Mouse (Mus musculus): Measurements from ENCODE around the gene Apbb2.

The Apbb2 gene

GRCm38 (mm10) chr5:66384806-66385446 is 233.7 kb downstream of the Apbb2 start:
- DNase-seq (ENCODE audit: low spot score in 2 of 2), result no peak

- DNase-seq (ENCODE audit: low spot score in 2 of 2), result no peak
Measured at GRCm38 (mm10) chr5:66384114-66384513, 234.5 kb downstream of the Apbb2 start.

DNA sequence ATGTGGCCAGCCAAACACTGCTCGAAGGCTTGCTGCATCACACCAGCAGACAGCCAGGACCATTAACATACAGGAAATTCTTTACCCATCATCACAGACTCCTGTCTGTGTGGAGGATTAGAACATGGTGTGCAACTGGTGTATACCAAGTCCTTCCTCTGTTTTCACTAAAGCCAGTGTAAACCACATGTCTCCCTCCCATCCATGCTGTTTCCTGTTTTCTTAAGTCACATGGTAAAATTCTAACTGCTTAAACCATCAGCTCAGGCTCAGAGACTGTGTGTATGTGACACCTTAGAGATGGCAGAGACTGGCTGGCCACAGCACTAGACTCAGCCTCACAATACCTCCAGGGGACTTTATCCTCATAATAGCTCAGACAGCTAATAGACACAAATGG is 236.5 kb downstream of the Apbb2 start:
- no peak for DNase-seq (ENCODE audit: low spot score in 2 of 2)

DNA sequence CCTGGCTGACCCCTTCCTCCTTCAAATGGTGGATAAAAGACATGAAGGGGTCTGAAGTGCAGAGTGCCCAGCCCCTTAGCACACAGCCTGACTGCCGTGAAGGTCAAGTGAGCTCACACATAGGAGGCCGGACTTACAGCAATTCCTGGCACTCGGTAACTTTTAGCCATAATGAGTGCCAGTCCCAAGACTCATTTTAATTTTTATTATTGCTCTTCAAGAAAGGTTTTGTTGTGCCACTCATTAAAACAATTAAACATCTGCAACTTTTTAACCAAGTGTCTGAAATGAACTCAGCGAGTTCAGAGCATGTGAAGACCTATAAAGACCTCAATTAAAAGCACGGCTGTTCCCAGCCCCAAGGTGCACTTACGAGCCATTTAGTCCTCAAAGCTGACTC is 239.6 kb downstream of the Apbb2 start:
- no peak for DNase-seq (ENCODE audit: low spot score in 2 of 2)

DNA sequence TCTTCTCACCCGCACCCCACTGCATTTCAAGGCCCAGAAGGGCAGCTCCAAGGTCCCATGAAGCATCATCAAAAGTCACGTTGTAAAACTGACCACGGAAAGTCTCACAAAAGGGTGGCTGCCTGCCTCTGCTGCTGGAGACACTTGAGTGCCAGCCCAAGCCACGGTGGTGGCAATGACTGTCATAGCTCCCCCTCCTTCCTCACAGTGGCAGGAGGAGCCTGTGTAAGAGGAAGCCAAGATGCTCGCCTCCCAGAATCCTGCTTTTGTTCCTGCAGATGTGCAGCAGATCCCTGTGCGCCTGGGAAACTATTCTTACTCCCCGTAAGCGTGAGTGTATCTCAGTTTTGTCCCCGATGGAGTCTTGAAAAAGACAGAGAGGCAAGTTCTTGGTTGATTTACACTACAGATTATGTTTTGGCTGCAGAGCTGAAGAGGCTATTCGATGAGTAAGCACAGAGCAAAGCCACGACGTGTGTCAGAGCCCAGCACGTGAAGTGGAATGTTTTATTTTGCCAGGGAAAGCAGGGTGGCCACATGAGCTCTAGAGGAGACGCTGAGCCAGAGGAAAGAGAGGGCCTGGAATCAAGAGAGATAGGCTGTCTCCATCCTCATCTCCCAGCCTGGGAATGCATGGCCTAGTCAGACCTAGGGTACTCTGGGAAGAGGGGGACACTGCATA is 241.9 kb downstream of the Apbb2 start:
- DNase-seq (ENCODE audit: low spot score in 2 of 2), result no peak

- no peak for DNase-seq (ENCODE audit: low spot score in 2 of 2)
Measured at GRCm38 (mm10) chr5:66374413-66374812, 244.2 kb downstream of the Apbb2 start.

- no peak for DNase-seq (ENCODE audit: low spot score in 2 of 2)
Measured at GRCm38 (mm10) chr5:66373515-66374164, 244.9 kb downstream of the Apbb2 start.

DNA sequence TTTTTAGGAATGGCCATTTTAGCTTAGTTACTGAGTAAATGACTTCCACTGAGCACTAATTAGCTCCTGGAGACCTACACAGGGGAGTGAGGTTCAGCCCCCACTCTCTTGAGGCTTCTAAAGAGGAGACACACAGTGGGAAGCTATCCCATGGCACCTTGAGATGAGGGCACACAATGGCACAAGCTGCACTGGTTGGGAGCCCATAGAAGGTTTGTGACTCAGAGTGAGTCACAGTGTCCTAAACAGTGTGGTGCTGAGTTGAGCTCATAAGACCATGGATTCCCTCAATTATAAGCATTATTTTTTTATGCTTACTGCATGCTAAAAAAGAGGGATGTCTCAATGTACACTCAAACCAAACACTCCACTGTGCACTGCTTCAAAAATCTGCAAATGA is 247.5 kb downstream of the Apbb2 start:
- DNase-seq (ENCODE audit: low spot score in 2 of 2), result no peak

- peak; percentile 50 to 66 for DNase-seq (ENCODE audit: low spot score in 2 of 2)
Measured at GRCm38 (mm10) chr5:66368966-66369365, 249.6 kb downstream of the Apbb2 start.

- peak in 1 of 2 experiments; percentile 44 for DNase-seq (ENCODE audit: low spot score in 2 of 2)
Measured at GRCm38 (mm10) chr5:66367641-66368040, 250.9 kb downstream of the Apbb2 start.

DNA sequence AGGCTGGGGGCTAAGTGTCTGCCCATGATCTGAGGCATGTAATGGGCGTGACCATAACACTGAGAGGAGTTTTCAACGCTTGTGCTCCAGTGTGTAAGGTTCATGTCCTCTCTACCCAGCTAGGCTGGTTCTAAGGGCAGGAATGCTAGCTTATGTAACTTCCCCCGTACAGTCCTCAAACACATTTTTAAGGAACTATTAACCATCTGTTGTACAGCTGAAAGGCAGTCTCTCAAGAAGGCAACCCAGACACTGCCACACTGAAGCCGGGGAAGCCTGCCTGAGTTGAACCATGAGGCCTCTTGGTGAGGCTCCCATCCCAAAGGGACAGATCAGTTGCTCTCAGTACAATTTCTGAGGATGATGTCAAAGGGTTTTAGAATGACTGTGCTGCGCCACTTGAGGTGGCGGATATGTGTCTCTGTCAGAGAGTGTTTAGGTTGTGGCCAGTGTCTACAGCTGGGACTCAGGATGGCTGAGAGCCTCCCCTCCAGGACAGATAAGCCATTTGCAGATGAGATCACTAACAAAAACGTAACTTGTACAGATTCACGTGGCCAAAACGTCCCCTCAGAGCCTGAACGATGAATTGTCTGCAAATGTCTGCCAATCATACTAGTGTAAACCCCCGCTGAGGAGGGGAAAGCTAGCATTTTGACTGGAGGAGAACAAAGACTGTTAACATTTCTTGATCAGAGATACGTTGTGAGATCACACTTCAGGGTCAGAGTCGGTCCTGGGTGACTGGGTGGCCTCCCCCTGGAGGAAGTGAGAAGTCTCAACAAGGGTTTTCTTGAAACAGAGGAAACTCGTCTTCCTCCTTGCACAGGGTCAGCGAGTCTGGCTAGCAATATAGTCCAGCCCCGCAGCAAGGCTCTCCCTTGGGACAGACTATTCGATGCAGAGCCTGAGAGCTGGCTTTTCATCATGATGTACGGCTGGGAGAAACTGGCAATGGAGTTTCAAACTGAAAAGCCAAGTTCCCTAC is 255.0 kb downstream of the Apbb2 start:
- DNase-seq (ENCODE audit: low spot score in 2 of 2), result no peak

GRCm38 (mm10) chr5:66360739-66361138 is 257.8 kb downstream of the Apbb2 start:
- DNase-seq (ENCODE audit: low spot score in 2 of 2), result no peak

GRCm38 (mm10) chr5:66359742-66360423 is 258.7 kb downstream of the Apbb2 start:
- DNase-seq (ENCODE audit: low spot score in 2 of 2), result no peak

DNA sequence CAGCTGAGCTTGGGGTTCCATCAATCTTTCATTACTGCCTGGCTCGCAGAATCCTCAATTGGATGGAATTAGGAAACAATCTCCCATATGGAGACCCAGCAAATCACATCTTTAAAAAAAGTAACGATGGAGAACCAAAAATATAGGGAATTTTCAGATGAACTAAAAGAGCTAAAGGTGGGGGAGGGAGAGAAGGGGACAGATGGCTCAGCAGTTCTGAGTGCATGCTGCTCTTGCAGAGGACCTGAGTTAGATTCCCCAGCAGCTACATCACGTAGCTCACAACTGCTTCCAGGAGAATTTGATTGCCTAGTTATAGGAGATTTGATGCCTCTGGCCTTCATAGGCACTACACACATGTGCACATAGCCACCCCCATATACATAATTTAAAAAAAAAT is 263.4 kb downstream of the Apbb2 start:
- DNase-seq (ENCODE audit: low spot score in 2 of 2), result no peak

GRCm38 (mm10) chr5:66353876-66354275 is 264.7 kb downstream of the Apbb2 start:
- no peak for DNase-seq (ENCODE audit: low spot score in 2 of 2)

GRCm38 (mm10) chr5:66351836-66352390 is 266.7 kb downstream of the Apbb2 start:
- DNase-seq (ENCODE audit: low spot score in 2 of 2), result no peak

- no peak for DNase-seq (ENCODE audit: low spot score in 2 of 2)
Measured at GRCm38 (mm10) chr5:66351064-66351463, 267.5 kb downstream of the Apbb2 start.

- no peak for DNase-seq (ENCODE audit: low spot score in 2 of 2)
Measured at GRCm38 (mm10) chr5:66350611-66351010, 268.0 kb downstream of the Apbb2 start.

GRCm38 (mm10) chr5:66348421-66348820 is 270.2 kb downstream of the Apbb2 start:
- DNase-seq (ENCODE audit: low spot score in 2 of 2), result no peak

DNA sequence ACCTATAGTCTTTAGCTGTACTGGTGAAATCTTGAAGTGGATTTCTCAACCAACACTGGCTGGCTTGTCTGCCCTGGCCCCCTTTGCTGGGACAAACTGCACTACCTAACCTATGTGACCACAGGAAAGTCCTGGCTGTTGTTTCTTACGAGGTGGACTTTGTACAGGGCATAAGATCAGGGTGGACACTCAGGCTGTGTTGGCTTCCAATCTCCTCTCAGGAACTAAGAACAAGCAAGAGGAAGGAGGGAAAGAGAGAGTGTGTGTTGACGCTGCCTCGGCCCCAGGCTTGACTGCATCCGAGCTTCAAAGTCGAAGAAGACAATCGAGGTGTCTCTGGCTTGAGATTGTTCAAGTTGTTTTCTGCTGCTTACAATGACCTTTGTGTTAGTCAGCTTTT is 271.8 kb downstream of the Apbb2 start:
- no peak for DNase-seq (ENCODE audit: low spot score in 2 of 2)

GRCm38 (mm10) chr5:66345140-66345539 is 273.4 kb downstream of the Apbb2 start:
- DNase-seq (ENCODE audit: low spot score in 2 of 2), result no peak

All from right cerebral cortex, postnatal 10 days (tissue).